Mouse (Mus musculus): Measurements from ENCODE around the gene Cltc. TPM values are rescaled to one million over a fixed set of nuclear protein-coding genes. Genes with fewer than 3 reads are reported as not detected.
A peak's percentile ranks its signal among the peaks of the same experiment; 100 is the strongest.

The Cltc gene
- polyA plus RNA-seq, 1 experiment from 2014 or later: 113 TPM

- Histone ChIP-seq H3K9me3 (replicated peaks; ENCODE audit: low read length) (no peaks in the 10 kb centered on the region), H3K36me3 (ENCODE audit: insufficient read depth, low read length) (peaks cover 29% of the 10 kb centered on the region; the same call in 1 of the 2 replicates), H3K4me1 (replicated peaks; ENCODE audit: insufficient read depth, low read length) (0 out of 2 replicates have a peak, but pooled peaks cover 3% of the 10 kb centered on the region), H3K4me3 (replicated peaks; ENCODE audit: low read depth, low read length) (no peak overlapping the region), H3K27ac (no peak overlapping the region), H3K4me2 (ENCODE audit: low read length) (no peak overlapping the region), H3K9ac (ENCODE audit: low read depth, low read length) (no peak overlapping the region), H3K27me3 (ENCODE audit: insufficient read depth, low read length) (no peaks in the 10 kb centered on the region)
- no peak for DNase-seq (ENCODE audit: low spot score)
- 91% methylated on average over 4 of the region's 4 CpGs for WGBS
- no peak for TF ChIP-seq CTCF (IDR thresholded peaks at IDR 0.05; ENCODE audit: low read depth)
- ATAC-seq (replicated peaks; ENCODE audit: low FRiP score, low read depth): no peak
Observed at GRCm38 (mm10) chr11:86734993-86735392, 22.4 kb downstream of the Cltc start.

- Histone ChIP-seq H3K36me3 (ENCODE audit: insufficient read depth, low read length) (peaks cover 32% of the 10 kb centered on the region; the same call in 1 of the 2 replicates), H3K27me3 (ENCODE audit: insufficient read depth, low read length) (no peaks in the 10 kb centered on the region), H3K9ac (ENCODE audit: low read depth, low read length) (no peak overlapping the region), H3K4me2 (ENCODE audit: low read length) (no peak overlapping the region), H3K27ac (0 out of 2 replicates have a peak overlapping the region, but pooled peaks have one; percentile 47), H3K4me3 (replicated peaks; ENCODE audit: low read depth, low read length) (no peak overlapping the region), H3K4me1 (replicated peaks; ENCODE audit: insufficient read depth, low read length) (0 out of 2 replicates have a peak, but pooled peaks cover 3% of the 10 kb centered on the region), H3K9me3 (replicated peaks; ENCODE audit: low read length) (no peaks in the 10 kb centered on the region)
- TF ChIP-seq CTCF (IDR thresholded peaks at IDR 0.05; ENCODE audit: low read depth): no peak
- no peak for DNase-seq (ENCODE audit: low spot score)
- ATAC-seq (replicated peaks; ENCODE audit: low FRiP score, low read depth): no peak
- WGBS: 79% methylated on average over 10 of the region's 10 CpGs
Observed at GRCm38 (mm10) chr11:86734241-86734939, 23.0 kb downstream of the Cltc start.

- Histone ChIP-seq H3K9me3 (replicated peaks; ENCODE audit: low read length) (no peaks in the 10 kb centered on the region), H3K27ac (no peak overlapping the region), H3K9ac (ENCODE audit: low read depth, low read length) (no peak overlapping the region), H3K27me3 (ENCODE audit: insufficient read depth, low read length) (no peaks in the 10 kb centered on the region), H3K4me1 (replicated peaks; ENCODE audit: insufficient read depth, low read length) (no peaks in the 10 kb centered on the region), H3K4me2 (ENCODE audit: low read length) (no peak overlapping the region), H3K36me3 (ENCODE audit: insufficient read depth, low read length) (peaks cover 44% of the 10 kb centered on the region), H3K4me3 (replicated peaks; ENCODE audit: low read depth, low read length) (no peak overlapping the region)
- 98% methylated on average over 2 of the region's 2 CpGs for WGBS
- no peak for ATAC-seq (replicated peaks; ENCODE audit: low FRiP score, low read depth)
- DNase-seq (ENCODE audit: low spot score): no peak
- no peak for TF ChIP-seq CTCF (IDR thresholded peaks at IDR 0.05; ENCODE audit: low read depth)
Observed at GRCm38 (mm10) chr11:86731443-86731842, 25.9 kb downstream of the Cltc start.

- DNase-seq (ENCODE audit: low spot score) (no peak), ATAC-seq (replicated peaks; ENCODE audit: low FRiP score, low read depth) (no peak)
- no peak for TF ChIP-seq CTCF (IDR thresholded peaks at IDR 0.05; ENCODE audit: low read depth)
- H3K36me3 ChIP-seq (ENCODE audit: insufficient read depth, low read length): peaks cover 44% of the 10 kb centered on the region
- no peaks in the 10 kb centered on the region for H3K4me1 ChIP-seq (replicated peaks; ENCODE audit: insufficient read depth, low read length)
- H3K9ac ChIP-seq (ENCODE audit: low read depth, low read length): no peak overlapping the region
- no peak overlapping the region for H3K27ac ChIP-seq
- no peaks in the 10 kb centered on the region for H3K27me3 ChIP-seq (ENCODE audit: insufficient read depth, low read length)
- H3K4me2 ChIP-seq (ENCODE audit: low read length): no peak overlapping the region
- H3K9me3 ChIP-seq (replicated peaks; ENCODE audit: low read length): no peaks in the 10 kb centered on the region
- H3K4me3 ChIP-seq (replicated peaks; ENCODE audit: low read depth, low read length): no peak overlapping the region
Observed at GRCm38 (mm10) chr11:86725607-86726006, 31.8 kb downstream of the Cltc start.

GRCm38 (mm10) chr11:86724982-86725381, 32.4 kb downstream of the Cltc start:
- peaks cover 47% of the 10 kb centered on the region for H3K36me3 ChIP-seq (ENCODE audit: insufficient read depth, low read length)
- H3K9ac ChIP-seq (ENCODE audit: low read depth, low read length): no peak overlapping the region
- WGBS: 82% methylated on average over 7 of the region's 7 CpGs
- no peak overlapping the region for H3K27ac ChIP-seq
- DNase-seq (ENCODE audit: low spot score) (no peak), ATAC-seq (replicated peaks; ENCODE audit: low FRiP score, low read depth) (no peak)
- no peak overlapping the region for H3K4me2 ChIP-seq (ENCODE audit: low read length)
- no peak for TF ChIP-seq CTCF (IDR thresholded peaks at IDR 0.05; ENCODE audit: low read depth)
- no peaks in the 10 kb centered on the region for H3K9me3 ChIP-seq (replicated peaks; ENCODE audit: low read length)
- H3K27me3 ChIP-seq (ENCODE audit: insufficient read depth, low read length): no peaks in the 10 kb centered on the region
- H3K4me3 ChIP-seq (replicated peaks; ENCODE audit: low read depth, low read length): no peak overlapping the region
- H3K4me1 ChIP-seq (replicated peaks; ENCODE audit: insufficient read depth, low read length): no peaks in the 10 kb centered on the region

GRCm38 (mm10) chr11:86724004-86724403, 33.4 kb downstream of the Cltc start:
- Histone ChIP-seq H3K9ac (ENCODE audit: low read depth, low read length) (no peak overlapping the region), H3K27me3 (ENCODE audit: insufficient read depth, low read length) (no peaks in the 10 kb centered on the region), H3K4me2 (ENCODE audit: low read length) (no peak overlapping the region), H3K36me3 (ENCODE audit: insufficient read depth, low read length) (peaks cover 50% of the 10 kb centered on the region), H3K27ac (no peak overlapping the region), H3K4me1 (replicated peaks; ENCODE audit: insufficient read depth, low read length) (no peaks in the 10 kb centered on the region), H3K9me3 (replicated peaks; ENCODE audit: low read length) (no peaks in the 10 kb centered on the region), H3K4me3 (replicated peaks; ENCODE audit: low read depth, low read length) (no peak overlapping the region)
- no peak for TF ChIP-seq CTCF (IDR thresholded peaks at IDR 0.05; ENCODE audit: low read depth)
- DNase-seq (ENCODE audit: low spot score) (no peak), ATAC-seq (replicated peaks; ENCODE audit: low FRiP score, low read depth) (no peak)
- 91% methylated on average over 3 of the region's 3 CpGs for WGBS
